Mouse (Mus musculus) lung, postnatal 25 days (tissue): ENCODE results near the gene Txndc16.
A peak's percentile ranks its signal among the peaks of the same experiment; 100 is the strongest.

ENCODE experiments used
- DNase-seq: peaks from one replicate; pipeline ENCODE4 v3.0.0; 2022; ENCODE audit warnings: low spot score

Gene Txndc16

GRCm38 (mm10) chr14:45153258-45153657, 66.9 kb downstream of the Txndc16 start:
- no peak for DNase-seq

GRCm38 (mm10) chr14:45142511-45142910, 77.6 kb downstream of the Txndc16 start:
- DNase-seq = peak; percentile 33

- DNase-seq = no peak
Measured at GRCm38 (mm10) chr14:45140344-45141080, 79.6 kb downstream of the Txndc16 start.

GRCm38 (mm10) chr14:45135961-45136360, 84.2 kb downstream of the Txndc16 start:
- DNase-seq = no peak

GRCm38 (mm10) chr14:45135560-45135959, 84.6 kb downstream of the Txndc16 start:
- no peak for DNase-seq

- DNase-seq = no peak
Measured at GRCm38 (mm10) chr14:45118359-45118758, 101.8 kb downstream of the Txndc16 start.

GRCm38 (mm10) chr14:45102201-45102600, 117.9 kb downstream of the Txndc16 start:
- DNase-seq = no peak

GRCm38 (mm10) chr14:45092327-45092726, 127.8 kb downstream of the Txndc16 start:
- DNase-seq = no peak

GRCm38 (mm10) chr14:45090011-45090410, 130.1 kb downstream of the Txndc16 start:
- no peak for DNase-seq

- DNase-seq = no peak
Measured at GRCm38 (mm10) chr14:45085651-45086425, 134.3 kb downstream of the Txndc16 start.

- no peak for DNase-seq
Measured at GRCm38 (mm10) chr14:45084656-45085280, 135.4 kb downstream of the Txndc16 start.

GRCm38 (mm10) chr14:45083540-45083939, 136.6 kb downstream of the Txndc16 start:
- no peak for DNase-seq
